Mouse (Mus musculus) G1E (cell line): ENCODE results near the gene Pla1a.

Experiments used
- CTCF ChIP-seq: IDR thresholded peaks from 2 replicates; pipeline ENCODE4 v1.5.1; 2012; ENCODE audit warnings: low read depth, low read length, inconsistent platforms, mixed read lengths
- GATA1 ChIP-seq: IDR thresholded peaks from 2 replicates; pipeline ENCODE4 v1.6.1; 2012; ENCODE audit warnings: borderline replicate concordance, low read length, inconsistent platforms, mixed read lengths
- GATA2 ChIP-seq: IDR thresholded peaks from 2 replicates; pipeline ENCODE4 v1.6.1; 2012; ENCODE audit warnings: low read depth, low read length, inconsistent platforms, borderline replicate concordance
- POLR2AphosphoS5 ChIP-seq: IDR thresholded peaks from 2 replicates; pipeline ENCODE4 v1.6.1; 2012; ENCODE audit warnings: low read depth, low read length, inconsistent platforms; ENCODE audit not compliant: insufficient replicate concordance
- TAL1 ChIP-seq: conservative IDR thresholded peaks from 2 replicates; pipeline ENCODE4 v1.6.1; 2012; ENCODE audit warnings: low read depth, low read length, inconsistent platforms, mixed read lengths

- TF ChIP-seq CTCF (no peak), GATA1 (no peak), GATA2 (no peak), POLR2AphosphoS5 (no peak; the same call in 1 of the 2 replicates), TAL1 (no peak)
Measured at GRCm38 (mm10) chr16:38353642-38354041, 79.3 kb downstream of the Pla1a start.
